Mouse (Mus musculus) right cerebral cortex, postnatal 36 days (tissue): ENCODE data around the gene Fcrl6.
A peak's percentile ranks its signal among the peaks of the same experiment; 100 is the strongest.

Experiments used
- DNase-seq, 2 experiments: peaks; one replicate each; pipeline ENCODE4 v3.0.0; 2022; ENCODE audit warnings: low spot score in 2 of 2, mixed read lengths in 1 of 2

Fcrl6 gene

DNA sequence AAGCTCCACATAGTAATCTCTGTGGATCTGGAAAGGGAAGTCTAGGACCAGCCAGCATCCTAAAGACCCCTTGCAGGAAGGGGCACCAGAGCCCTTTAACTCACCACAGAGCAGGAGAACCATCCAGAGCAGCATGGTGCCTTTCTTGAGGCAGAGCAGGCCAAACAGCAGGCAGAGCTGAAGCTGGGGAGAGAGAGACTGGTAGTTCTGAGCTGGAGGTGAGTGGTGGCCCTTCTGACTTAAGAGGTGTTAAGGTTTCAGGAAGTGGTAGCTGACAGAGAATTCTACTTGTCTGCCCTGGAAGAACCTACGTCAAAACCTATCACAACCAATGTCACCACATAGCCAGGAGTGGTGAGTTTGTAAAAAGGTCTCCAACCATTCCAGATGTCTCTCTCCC, at the start of gene Fcrl6:
Gene Fcrl6, minus strand, starts transcription at position 226 of the 400 bp plus-strand sequence.
- DNase-seq = no peak

DNA sequence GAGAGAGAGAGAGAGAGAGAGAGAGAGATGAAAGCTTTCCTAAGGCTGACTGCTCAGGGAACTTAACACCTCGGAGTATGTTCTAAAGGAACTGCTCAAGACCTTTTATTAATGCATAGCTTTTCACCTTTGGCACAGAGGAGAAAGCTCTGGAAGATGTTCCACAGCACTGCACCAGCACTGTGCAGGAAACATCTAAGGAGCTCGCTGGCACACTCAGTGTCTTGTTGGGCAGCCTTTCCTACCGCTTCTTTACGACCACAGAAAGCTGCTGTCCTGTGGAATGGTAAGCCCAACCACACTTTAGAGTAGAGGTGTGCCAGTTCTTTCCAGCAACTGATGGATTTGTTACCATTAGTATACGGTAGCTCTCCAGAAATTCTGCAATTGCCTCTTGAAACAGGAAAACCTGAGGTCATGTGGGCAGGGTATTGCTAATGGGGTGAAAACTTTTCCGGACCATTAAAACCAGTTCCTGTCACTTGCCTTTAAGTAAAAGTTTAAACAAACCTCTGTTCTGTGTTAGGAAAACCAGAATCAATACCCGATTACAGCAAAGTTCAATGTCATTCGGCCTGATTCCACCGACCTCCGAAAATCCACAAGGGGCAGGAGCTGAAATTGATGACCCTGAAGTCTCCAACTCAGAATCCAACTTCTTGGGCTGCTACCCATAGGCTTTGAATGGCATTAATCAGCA, 49.1 kb upstream of the Fcrl6 start:
- DNase-seq = no peak

DNA sequence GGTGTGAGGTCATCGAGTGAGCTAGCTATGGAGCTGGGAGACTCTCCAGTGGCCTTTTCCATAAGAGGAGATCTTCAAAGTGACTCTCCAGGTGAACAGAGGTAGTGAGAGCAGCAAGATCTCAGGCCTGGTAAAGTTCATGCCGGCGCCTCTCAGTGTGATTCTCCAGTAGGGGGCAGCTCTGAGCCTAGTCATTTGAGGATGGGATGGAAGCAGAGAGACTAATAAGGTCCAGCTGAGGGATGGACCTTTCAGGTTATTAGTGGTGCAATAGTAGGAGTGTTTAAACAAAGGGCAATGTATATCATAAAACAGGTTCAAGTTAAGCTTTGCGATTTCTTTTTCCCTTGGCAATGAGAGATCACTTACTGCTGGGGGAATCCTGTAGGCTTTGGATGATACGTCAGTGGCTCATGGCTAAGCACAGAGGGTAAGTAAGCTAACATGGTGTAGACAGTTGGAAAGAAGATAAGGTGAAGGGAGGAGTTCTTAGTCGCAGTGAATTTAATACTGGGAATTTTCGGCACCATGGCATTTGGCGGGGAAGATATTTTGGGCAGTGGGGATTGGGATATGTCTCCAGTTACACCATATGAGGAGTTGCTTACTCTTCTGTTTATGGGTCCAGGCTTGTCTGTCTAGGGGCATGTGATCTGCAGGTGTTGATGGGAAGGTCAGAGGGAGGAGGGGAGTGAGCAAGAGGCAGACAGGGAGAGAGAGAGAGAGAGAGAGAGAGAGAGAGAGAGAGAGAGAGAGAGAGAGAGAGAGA, 48.4 kb upstream of the Fcrl6 start:
- DNase-seq = no peak

DNA sequence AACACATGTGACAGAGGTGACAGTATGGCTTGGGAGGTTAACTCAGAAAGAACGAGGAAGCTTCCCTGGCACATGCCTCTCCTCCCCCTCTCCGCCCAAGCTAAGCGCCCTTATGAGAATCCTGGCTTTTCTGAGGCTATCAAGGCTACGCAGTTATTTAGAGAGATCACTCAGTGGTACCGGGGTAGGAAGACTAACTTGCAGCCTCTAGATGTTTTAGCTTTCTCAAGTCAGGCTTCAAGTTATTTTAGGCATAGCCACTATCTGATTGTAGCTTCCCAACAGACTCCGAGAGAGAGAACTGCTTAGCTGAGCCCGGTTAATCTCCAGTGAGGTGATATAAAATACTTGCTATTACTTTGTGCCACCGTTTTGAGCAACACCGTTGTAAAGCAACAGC, 47.0 kb upstream of the Fcrl6 start:
- no peak for DNase-seq

DNA sequence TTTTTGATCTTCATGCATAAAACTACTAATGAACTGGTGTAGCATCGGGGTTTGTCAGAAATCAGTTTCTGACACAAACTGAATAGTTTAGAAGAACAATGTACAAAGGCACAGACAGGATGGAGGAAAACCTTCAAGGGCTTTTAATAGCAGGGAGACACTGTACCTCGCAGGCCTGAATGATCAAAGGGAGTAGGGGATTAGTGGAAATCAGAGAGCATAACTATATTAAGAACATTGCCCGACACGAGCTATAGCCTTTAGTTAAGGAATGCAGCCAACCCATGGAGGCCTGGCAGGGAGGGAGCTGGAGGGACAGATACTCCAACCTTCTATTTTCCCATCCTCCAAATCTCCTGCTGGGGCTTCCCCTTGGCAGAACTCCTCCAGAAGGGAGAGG, 44.9 kb upstream of the Fcrl6 start:
- no peak for DNase-seq

DNA sequence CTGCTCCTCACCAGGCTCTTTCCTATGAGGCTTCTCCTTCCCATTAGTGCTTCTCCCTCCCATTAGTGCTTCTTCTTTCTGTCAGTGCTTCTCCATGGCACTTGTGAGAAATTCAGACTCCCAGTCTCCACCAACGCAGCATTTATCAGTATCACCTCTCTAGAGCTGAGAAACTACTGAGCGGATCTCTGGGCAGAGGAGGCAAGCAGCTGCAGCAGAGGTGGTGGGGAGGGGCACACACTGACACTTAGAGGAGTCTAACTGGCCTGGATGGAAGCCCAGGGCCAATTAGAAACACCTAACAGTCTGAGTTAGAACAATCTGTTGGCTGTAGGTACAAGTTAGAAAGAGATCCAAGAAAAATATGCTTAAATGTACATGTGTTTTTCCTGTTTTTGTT, 36.4 kb upstream of the Fcrl6 start:
- no peak for DNase-seq

DNA sequence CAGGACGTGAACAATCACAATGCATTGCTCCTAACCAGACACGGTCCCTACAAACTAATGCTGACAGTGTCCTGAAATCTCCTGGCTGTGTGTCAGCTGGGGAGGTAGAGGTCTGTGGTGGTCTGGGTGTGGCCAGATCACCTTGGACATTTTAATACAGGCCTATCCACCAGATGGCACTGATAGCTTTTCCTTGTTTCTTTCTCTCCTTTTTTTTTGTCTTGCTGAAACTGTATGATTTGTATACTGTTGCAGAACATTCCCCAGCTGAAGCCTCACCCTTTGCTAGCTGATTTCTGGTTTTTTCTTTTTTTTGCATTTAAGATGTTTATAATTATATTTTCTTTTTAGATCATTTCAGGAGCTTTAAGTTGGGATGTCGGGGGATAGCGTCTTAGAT, 35.5 kb upstream of the Fcrl6 start:
- no peak for DNase-seq

DNA sequence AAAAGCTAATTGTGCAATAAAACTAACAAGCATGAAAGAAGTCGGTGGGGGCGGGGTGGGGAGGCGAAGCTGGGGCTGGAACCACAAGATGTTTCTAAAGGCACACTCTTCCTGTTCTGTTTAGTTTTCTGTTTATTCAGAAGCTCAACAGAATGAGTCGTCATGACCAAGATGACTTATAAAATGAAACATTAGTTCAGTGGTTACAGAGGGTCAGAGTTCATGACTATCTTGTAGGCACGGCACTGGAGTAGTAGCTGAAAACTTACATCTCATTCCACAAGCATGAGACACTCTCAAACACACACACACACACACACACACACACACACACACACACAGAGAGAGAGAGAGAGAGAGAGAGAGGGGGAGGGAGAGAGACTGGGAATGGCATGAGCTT, 33.9 kb upstream of the Fcrl6 start:
- DNase-seq = no peak

DNA sequence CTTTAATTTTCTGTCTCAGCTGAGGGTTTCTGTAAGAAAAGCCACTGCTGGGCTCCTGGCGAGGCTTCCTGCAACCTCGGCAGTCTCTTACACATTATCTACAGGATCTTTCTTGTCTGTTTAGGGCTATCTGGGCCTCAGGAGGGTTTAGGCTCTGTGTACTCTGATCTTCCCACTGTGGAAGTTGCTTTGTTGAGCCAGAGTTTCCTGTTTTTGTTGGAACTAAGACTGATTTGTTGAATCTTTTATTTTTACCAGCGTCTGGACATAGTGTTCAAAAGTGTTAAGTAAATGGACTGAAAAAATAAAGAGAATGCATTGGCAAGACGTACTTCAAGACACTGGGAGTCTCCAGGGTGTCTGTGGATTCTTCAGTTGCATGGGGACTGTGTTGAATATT, 32.9 kb upstream of the Fcrl6 start:
- no peak for DNase-seq

DNA sequence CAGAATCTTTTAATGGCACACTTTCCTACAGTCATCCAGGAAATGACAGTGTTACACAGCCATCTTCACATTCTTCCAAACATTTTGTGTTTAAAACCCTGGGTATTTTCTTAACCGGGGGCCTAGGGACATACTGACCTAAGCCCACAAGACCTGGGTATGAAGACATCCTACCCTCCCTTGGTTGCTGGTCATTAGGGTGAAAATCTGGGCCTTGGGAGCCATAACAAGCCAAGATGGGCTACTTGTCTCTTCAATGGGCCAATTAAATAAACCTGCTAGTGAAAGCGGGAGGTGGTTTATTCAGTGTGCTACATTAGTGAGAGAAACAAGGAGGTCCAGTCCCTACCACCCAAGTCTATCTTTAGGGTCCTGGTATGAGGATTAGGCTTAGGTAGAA, 31.8 kb upstream of the Fcrl6 start:
- no peak for DNase-seq

DNA sequence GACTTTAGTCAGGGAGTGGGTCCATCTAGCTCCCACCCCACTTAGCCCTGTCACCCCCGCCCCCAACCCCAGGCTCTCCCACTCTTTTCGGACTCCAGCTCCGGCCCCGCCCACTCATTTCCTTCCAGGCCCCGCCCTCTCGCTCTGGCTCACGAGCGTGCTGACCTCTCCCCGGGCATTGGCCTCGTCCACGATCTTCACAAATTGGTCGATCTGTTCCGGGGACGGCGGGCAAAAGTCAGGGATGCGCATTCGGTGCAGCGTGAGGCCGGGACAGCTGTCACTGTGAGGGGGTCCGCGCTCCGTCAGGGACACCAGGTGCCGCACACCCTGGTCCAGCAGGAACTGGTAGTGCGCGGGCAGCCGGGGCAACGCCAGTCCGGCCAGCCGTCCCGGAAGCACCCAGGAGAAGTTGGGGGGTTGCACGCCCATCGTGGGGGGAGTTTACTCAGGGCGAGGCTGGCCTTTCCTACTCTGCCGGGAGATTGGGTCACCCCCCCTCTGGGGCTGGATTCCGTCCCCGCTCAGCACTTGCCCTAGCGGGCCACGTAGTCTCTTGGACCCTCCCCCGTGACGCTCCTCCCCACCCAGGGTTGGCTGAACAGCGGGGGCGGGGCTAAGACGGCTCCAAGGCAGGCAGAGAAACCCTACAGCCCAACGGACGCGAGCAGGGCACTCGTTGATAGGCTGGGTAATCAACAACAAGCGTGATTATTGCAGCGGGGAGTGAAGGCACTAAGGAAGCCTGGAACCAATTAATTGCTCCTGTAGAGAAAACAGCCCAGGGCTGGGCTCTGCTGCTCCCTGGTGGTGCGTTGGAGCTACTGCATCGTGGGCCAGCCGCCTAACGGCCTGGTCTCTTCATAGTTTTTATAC, 30.3 kb upstream of the Fcrl6 start, which contains the start of gene Dusp23:
Gene Dusp23, minus strand, starts transcription at position 512 of the 876 bp plus-strand sequence.
- peak; percentile 88 to 94 for DNase-seq

DNA sequence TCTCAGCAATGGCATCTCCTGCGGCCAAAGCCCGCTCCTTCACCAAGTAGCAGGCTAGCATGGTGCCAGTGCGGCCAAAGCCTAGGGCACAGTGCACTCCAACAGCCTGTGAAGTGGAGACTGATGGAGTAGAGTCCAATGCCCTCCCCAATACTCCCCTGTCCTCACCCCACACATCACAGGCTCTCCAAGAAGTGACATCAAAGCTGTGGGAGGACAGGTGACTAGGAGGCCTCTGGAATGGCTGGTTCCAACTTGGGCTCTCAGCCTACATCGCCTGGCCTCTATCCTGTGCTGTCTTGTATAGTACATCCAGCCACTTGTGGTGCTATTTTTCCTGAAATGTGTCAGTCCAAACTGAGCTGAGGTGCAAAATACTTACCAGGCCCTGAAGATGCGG, 29.4 kb upstream of the Fcrl6 start:
- no peak for DNase-seq

DNA sequence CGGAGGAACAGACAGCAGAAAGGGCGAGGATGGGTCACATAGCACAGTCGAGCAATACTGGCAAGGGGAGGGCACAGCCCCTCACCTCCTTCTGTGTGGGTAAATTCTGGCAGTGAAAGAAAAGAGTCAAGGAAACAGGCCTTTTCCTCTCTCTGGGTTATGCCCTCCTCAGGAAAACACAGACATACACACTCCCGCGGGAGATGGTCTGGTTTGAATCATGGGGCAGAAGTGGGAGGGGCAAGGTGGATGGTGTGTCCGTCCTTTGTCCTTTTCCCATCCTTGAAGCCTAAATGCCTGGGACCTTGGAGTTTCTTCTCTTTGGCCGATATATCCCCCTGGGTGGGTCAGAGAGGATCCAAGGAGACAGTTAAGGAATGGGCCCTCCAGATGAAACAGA, 27.5 kb upstream of the Fcrl6 start:
- DNase-seq = no peak

DNA sequence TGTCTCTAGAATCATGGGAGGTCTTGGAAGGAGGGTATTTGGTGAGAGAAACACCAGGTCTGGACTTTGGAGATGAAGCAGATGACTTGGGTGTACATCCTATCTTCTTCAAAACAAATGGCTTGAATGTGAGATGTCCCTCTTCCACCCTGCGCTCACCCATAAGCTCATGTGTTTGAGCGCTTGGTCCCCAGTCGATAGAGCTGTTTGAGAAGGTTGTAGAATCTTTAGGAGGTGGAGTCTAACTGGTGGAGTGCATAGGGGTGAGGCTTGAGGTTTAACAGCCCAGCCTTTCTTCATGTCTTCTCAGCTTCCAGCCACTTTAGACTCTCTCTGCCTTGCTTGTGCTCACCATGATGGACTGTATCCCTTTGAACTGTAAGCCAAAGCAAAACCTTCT, 24.0 kb upstream of the Fcrl6 start:
- DNase-seq = no peak

DNA sequence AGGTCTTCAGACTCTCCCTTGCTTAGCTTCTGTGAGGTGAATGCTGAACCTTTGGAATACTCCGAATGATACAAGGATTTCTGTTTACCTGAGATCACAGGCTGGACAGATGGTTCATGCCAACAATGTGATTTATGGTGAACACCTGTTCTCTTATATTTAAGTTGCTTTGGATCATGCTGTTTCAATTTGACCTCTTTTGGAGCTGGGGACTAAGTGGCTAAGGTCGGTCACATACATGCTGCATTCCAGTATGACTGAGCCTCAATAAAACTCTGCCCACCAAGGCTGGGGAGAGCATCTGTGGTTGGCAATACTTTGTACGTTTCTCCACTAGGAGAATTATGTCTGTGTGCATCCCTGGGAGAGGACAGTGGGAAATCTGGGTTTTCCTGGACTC, 21.7 kb upstream of the Fcrl6 start:
- no peak for DNase-seq

DNA sequence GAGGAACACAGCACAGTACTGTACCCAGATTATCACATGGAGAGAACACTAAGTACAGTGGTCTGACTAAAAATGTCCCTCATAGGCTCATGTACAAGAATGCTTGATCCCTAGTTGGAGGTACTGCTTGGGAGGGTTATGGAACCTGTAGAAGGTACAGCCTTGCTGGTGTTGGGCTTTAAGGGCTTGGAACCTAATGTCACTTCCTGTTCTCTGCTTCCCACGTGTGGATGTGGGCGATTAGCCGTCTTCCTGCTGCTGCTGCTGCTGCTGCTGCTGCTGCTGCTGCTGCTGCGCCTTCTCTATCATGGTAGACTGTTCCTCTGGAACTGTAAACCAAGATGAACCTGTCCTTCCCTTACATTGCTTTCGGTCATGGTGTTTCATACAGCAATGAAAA, 21.2 kb upstream of the Fcrl6 start:
- no peak for DNase-seq

DNA sequence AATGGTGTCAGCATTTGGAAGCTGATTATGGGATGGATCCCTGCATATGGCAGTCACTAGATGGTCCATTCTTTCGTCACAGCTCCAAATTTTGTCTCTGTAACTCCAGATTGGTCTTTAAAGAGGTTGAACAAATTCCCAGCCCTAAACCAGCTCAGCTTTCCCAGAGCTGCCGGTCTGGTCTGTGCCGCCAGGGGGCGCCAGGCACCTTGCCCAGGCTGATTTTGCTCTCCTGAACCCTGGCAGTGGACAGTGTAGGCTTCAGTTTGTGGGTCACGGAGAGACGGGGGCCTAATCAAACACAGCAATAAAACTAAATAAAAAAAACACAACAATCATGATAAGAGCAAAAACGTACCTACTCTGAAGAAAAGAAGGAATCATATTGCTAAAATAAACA, 16.9 kb upstream of the Fcrl6 start:
- DNase-seq = peak in 1 of 2 experiments; percentile 33

DNA sequence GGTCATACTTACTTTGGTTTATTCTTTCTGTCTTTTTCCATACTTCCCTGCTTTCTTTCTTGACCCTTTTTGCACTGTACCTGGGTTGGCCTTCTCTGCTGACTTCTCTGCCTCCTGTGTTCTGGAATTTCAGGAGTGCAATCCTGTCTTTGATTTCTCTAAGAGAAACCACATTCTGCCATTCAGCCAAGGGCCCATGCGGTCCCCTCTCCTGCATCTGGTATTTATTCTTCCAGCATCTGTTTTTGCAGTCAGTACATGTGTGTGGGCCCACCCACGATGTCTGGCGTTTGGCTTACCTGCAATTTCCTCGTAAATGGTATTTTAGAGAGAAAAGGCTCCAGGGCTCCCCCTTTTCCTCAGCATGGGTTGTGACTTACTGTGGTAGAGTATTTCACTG, 15.8 kb upstream of the Fcrl6 start:
- DNase-seq = no peak

DNA sequence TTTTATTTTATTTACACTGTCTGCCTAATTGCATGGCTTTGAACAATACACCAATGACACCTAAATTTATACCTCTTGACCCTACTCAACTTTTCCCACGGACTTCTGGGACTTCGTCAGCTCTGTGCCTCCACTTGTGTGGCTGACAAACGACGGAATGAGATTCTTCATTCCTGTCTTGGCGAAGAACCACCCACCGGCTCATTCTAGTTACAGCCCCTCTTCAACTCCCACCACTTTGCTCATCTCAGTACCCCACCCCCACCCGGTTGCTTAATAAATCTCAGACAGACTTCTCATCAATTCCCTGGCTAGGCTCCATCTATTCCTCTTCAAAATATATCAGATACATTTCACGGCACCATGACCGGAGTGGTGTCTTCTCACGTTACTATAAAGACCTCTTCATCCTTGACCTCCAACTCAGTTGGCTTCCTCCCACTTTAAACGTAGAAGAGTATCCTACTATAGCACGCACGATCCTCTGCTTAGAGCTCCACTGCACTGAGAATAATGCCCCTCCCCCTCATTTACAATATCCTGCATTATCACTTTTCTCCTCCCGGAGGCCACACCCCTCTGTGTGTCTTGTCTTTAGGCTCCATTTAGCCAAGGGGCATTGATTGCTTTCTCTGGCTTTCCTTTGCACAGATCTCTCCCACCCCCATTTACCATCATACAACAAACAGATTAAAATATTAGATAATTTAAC, 15.2 kb upstream of the Fcrl6 start:
- DNase-seq = no peak

DNA sequence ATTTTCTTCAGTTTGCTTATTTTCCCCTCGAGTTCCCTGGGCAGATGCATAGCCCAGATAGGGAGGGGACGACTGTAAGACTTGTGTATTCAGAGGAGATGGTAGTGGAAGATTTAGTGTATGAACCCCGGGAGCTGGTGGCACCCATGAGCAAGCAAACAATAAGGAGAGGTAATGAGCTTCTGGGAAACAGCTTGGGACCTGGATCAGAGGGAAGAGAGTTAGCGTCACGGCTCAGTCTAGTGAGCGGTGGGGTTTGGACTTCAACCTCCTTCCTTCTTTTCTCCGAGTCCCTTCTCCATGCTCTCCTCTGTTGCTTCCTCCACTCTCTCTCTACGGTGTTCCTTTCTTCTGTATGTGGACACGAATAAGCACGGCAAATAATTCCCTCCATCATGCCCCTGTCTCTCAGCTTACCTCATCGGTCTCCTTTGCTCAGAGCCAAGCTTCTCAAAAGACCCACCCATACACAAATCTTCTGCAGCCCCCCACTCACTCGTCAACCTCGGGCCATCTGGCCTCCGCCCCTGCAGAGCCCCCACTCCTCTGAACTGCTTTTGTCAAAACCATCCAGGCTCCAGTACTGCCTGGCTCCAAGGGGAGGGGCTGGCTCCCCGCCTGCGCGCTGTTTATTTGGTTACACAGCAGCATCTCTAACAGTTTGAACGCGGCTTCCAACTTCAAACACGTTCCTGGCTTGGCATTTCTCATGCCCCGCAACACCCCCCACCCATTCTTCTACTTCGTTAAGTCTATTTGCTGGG, 14.4 kb upstream of the Fcrl6 start:
- no peak for DNase-seq

DNA sequence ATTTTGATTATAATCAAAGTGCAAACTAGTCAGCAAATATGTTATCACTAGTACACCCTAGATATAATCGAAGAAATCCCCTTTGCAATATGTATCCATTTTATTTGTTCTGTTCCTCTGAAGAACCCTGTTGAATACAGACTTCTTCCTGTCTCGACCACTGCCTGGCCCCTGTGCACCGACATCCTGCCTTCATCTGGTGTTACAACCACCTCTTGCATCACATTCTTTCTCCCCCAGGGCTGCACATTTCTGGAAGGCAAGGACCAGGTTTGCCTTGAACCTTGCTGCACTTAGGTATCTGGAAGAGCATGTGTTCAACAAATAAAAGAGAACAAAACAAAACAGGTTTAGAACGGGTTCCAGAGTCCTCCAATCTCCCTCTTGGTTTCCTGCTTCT, 13.1 kb upstream of the Fcrl6 start:
- DNase-seq = no peak
